Mouse (Mus musculus): Measurements from ENCODE around the gene Fam222b. TPM values are rescaled to one million over a fixed set of nuclear protein-coding genes. Genes with fewer than 3 reads are reported as not detected.

Fam222b gene
- polyA plus RNA-seq, 1 experiment from 2014 or later: 13.3 TPM

- Histone ChIP-seq H3K9ac (ENCODE audit: low read depth, low read length) (no peak overlapping the region), H3K4me1 (replicated peaks; ENCODE audit: insufficient read depth, low read length) (peaks cover 24% of the 10 kb centered on the region; the same call in 1 of the 2 replicates), H3K4me2 (ENCODE audit: low read length) (no peak overlapping the region), H3K36me3 (ENCODE audit: insufficient read depth, low read length) (peaks cover 34% of the 10 kb centered on the region), H3K4me3 (replicated peaks; ENCODE audit: low read depth, low read length) (no peak overlapping the region), H3K9me3 (replicated peaks; ENCODE audit: low read length) (no peaks in the 10 kb centered on the region), H3K27ac (peak overlapping the region; percentile 19; the same call in 1 of the 2 replicates), H3K27me3 (ENCODE audit: insufficient read depth, low read length) (no peaks in the 10 kb centered on the region)
- ATAC-seq (replicated peaks; ENCODE audit: low FRiP score, low read depth): no peak
- TF ChIP-seq CTCF (IDR thresholded peaks at IDR 0.05; ENCODE audit: low read depth): no peak
- 85% methylated on average over 18 of the region's 18 CpGs for WGBS
- DNase-seq (ENCODE audit: low spot score): no peak
Measured at GRCm38 (mm10) chr11:78160171-78160570, 65.7 kb downstream of the Fam222b start.

GRCm38 (mm10) chr11:78160675-78161074 is 66.2 kb downstream of the Fam222b start:
- ATAC-seq (replicated peaks; ENCODE audit: low FRiP score, low read depth): no peak
- Histone ChIP-seq H3K4me3 (replicated peaks; ENCODE audit: low read depth, low read length) (no peak overlapping the region), H3K27ac (peak overlapping the region; percentile 19; the same call in 1 of the 2 replicates), H3K36me3 (ENCODE audit: insufficient read depth, low read length) (peaks cover 34% of the 10 kb centered on the region), H3K4me2 (ENCODE audit: low read length) (no peak overlapping the region), H3K4me1 (replicated peaks; ENCODE audit: insufficient read depth, low read length) (peaks cover 25% of the 10 kb centered on the region; the same call in 1 of the 2 replicates), H3K9me3 (replicated peaks; ENCODE audit: low read length) (no peaks in the 10 kb centered on the region), H3K27me3 (ENCODE audit: insufficient read depth, low read length) (no peaks in the 10 kb centered on the region), H3K9ac (ENCODE audit: low read depth, low read length) (no peak overlapping the region)
- WGBS: 85% methylated on average over 3 of the region's 3 CpGs
- DNase-seq (ENCODE audit: low spot score): no peak
- TF ChIP-seq CTCF (IDR thresholded peaks at IDR 0.05; ENCODE audit: low read depth): no peak

- no peak for ATAC-seq (replicated peaks; ENCODE audit: low FRiP score, low read depth)
- peaks cover 34% of the 10 kb centered on the region for H3K36me3 ChIP-seq (ENCODE audit: insufficient read depth, low read length)
Measured at GRCm38 (mm10) chr11:78161169-78161568, 66.7 kb downstream of the Fam222b start.

GRCm38 (mm10) chr11:78161968-78162367 is 67.5 kb downstream of the Fam222b start:
- H3K9ac ChIP-seq (ENCODE audit: low read depth, low read length): no peak overlapping the region

More at GRCm38 (mm10) chr11:78161169-78161568, 66.7 kb downstream of the Fam222b start:
- peaks cover 30% of the 10 kb centered on the region for H3K4me1 ChIP-seq (replicated peaks; ENCODE audit: insufficient read depth, low read length)
- no peaks in the 10 kb centered on the region for H3K9me3 ChIP-seq (replicated peaks; ENCODE audit: low read length)
- H3K27ac ChIP-seq: no peak overlapping the region
- H3K27me3 ChIP-seq (ENCODE audit: insufficient read depth, low read length): no peaks in the 10 kb centered on the region
- no peak for DNase-seq (ENCODE audit: low spot score)
- no peak overlapping the region for H3K9ac ChIP-seq (ENCODE audit: low read depth, low read length)
- TF ChIP-seq CTCF (IDR thresholded peaks at IDR 0.05; ENCODE audit: low read depth): no peak
- no peak overlapping the region for H3K4me3 ChIP-seq (replicated peaks; ENCODE audit: low read depth, low read length)
- WGBS: 83% methylated on average over 14 of the region's 14 CpGs
- no peak overlapping the region for H3K4me2 ChIP-seq (ENCODE audit: low read length)

GRCm38 (mm10) chr11:78162504-78162903 is 68.0 kb downstream of the Fam222b start:
- Histone ChIP-seq H3K4me2 (ENCODE audit: low read length) (peak overlapping the region; percentile 90), H3K9ac (ENCODE audit: low read depth, low read length) (0 out of 2 replicates have a peak overlapping the region, but pooled peaks have one; percentile 93), H3K27ac (peak overlapping the region; percentile 98), H3K36me3 (ENCODE audit: insufficient read depth, low read length) (peaks cover 34% of the 10 kb centered on the region), H3K27me3 (ENCODE audit: insufficient read depth, low read length) (no peaks in the 10 kb centered on the region), H3K9me3 (replicated peaks; ENCODE audit: low read length) (no peaks in the 10 kb centered on the region), H3K4me1 (replicated peaks; ENCODE audit: insufficient read depth, low read length) (peaks cover 33% of the 10 kb centered on the region), H3K4me3 (replicated peaks; ENCODE audit: low read depth, low read length) (no peak overlapping the region; the same call in 1 of the 2 replicates)
- WGBS: 32% methylated on average over 6 of the region's 6 CpGs
- no peak for TF ChIP-seq CTCF (IDR thresholded peaks at IDR 0.05; ENCODE audit: low read depth)
- DNase-seq (ENCODE audit: low spot score) (no peak), ATAC-seq (replicated peaks; ENCODE audit: low FRiP score, low read depth) (no peak)

More at GRCm38 (mm10) chr11:78161968-78162367, 67.5 kb downstream of the Fam222b start:
- Histone ChIP-seq H3K4me3 (replicated peaks; ENCODE audit: low read depth, low read length) (no peak overlapping the region), H3K27ac (peak overlapping the region; percentile 98), H3K9me3 (replicated peaks; ENCODE audit: low read length) (no peaks in the 10 kb centered on the region), H3K27me3 (ENCODE audit: insufficient read depth, low read length) (no peaks in the 10 kb centered on the region), H3K4me1 (replicated peaks; ENCODE audit: insufficient read depth, low read length) (peaks cover 33% of the 10 kb centered on the region), H3K36me3 (ENCODE audit: insufficient read depth, low read length) (peaks cover 34% of the 10 kb centered on the region), H3K4me2 (ENCODE audit: low read length) (peak overlapping the region; percentile 90; the same call in 1 of the 2 replicates)
- TF ChIP-seq CTCF (IDR thresholded peaks at IDR 0.05; ENCODE audit: low read depth): no peak
- WGBS: 29% methylated on average over 4 of the region's 4 CpGs
- DNase-seq (ENCODE audit: low spot score) (no peak), ATAC-seq (replicated peaks; ENCODE audit: low FRiP score, low read depth) (no peak)

GRCm38 (mm10) chr11:78163045-78163444 is 68.6 kb downstream of the Fam222b start:
- Histone ChIP-seq H3K4me1 (replicated peaks; ENCODE audit: insufficient read depth, low read length) (peaks cover 33% of the 10 kb centered on the region), H3K27me3 (ENCODE audit: insufficient read depth, low read length) (no peaks in the 10 kb centered on the region), H3K9me3 (replicated peaks; ENCODE audit: low read length) (no peaks in the 10 kb centered on the region), H3K4me2 (ENCODE audit: low read length) (peak overlapping the region; percentile 90), H3K4me3 (replicated peaks; ENCODE audit: low read depth, low read length) (peak overlapping the region; percentile 95), H3K36me3 (ENCODE audit: insufficient read depth, low read length) (peaks cover 31% of the 10 kb centered on the region), H3K27ac (peak overlapping the region; percentile 98), H3K9ac (ENCODE audit: low read depth, low read length) (peak overlapping the region; percentile 93)
- 41% methylated on average over 2 of the region's 2 CpGs for WGBS
- TF ChIP-seq CTCF (IDR thresholded peaks at IDR 0.05; ENCODE audit: low read depth): no peak
- ATAC-seq (replicated peaks; ENCODE audit: low FRiP score, low read depth) (0 out of 2 replicates have a peak, but pooled peaks have one; percentile 0), DNase-seq (ENCODE audit: low spot score) (no peak)

Data from kidney, postnatal 0 days (tissue).